In the genomic region with DNA sequence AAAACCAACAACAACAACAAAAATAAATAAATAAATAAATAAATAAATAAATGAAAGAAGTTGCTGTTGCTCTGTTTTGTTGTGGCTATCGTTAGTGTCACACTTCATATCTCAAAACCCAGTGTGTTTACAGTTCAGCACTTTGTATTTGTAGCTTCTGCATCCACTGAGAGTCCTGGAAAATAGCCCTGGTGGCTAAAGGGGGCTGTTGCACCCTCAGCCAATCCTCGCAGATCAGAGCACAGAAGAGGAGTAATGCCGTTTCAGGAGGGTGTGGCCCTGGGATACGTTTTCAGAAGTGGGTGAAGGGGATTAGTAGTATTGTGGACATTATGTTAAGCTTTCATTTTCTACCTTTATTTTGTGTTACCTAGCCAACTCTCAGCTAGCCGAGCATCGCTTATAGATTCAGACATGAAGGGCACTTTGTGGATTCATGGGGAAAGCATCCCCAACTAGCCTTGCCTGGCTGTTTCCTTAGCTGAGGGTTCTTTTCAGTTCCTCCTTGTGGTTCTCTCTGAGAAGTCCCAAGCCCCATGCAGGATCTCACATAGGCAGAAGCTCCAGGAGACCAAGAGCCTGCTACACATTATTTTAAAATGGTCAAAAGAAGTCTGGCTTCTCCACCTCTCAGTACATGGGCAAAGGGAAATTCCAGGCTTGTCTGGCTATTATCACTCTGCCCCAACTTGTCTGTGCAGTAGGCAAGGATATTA, we compare ENCODE assay signal across 17 mouse cellular contexts.
DNase-seq lines count a peak whose midpoint lies in the region; ATAC-seq and TF ChIP-seq lines count a peak whose summit lies in the region.
"Had no signal": no experiment of that assay in that cellular context is flagged by ENCODE, and none has a peak within 500 bp of the region (broad histone marks: within the 10 kb centered on the region; RNA-seq: fewer than 3 reads in every experiment).

No protein-coding gene starts in this region.

- no peaks in the 10 kb centered on the region for H3K27me3 ChIP-seq in kidney, postnatal 0 days (ENCODE audit: insufficient read depth, low read length)
- H3K27me3 ChIP-seq: forebrain, embryonic 15.5 days; limb, embryonic 15.5 days had no signal

- intact Hi-C loops in gastrocnemius, adult 2 months (cut with DNase I), result no loop called here

- no peaks in the 10 kb centered on the region for H3K9me3 ChIP-seq in kidney, postnatal 0 days (replicated peaks; ENCODE audit: low read length)
- H3K9me3 ChIP-seq: forebrain, embryonic 15.5 days; limb, embryonic 15.5 days had no signal

- H3K27ac ChIP-seq in gastrocnemius, adult 2 months, result peak overlapping the region; percentile 72; the same call in 1 of the 2 replicates
- no peak overlapping the region for H3K27ac ChIP-seq in kidney, postnatal 0 days
- no peak overlapping the region for H3K27ac ChIP-seq in bone marrow, adult 2 months (ENCODE audit: control insufficient read depth, insufficient read depth, low read depth, low read length, poor library complexity)
- H3K27ac ChIP-seq: forebrain, embryonic 15.5 days had no signal

- H3K4me2 ChIP-seq in kidney, postnatal 0 days (ENCODE audit: low read length), result no peak overlapping the region
- H3K4me2 ChIP-seq: forebrain, embryonic 15.5 days; limb, embryonic 15.5 days had no signal

- no peak for DNase-seq in gastrocnemius, adult 2 months
- DNase-seq in gastrocnemius, adult 8-10 months (ENCODE audit: low spot score in 2 of 2), result no peak
- no peak for DNase-seq in kidney, postnatal 0 days (ENCODE audit: low spot score)
- no peak for DNase-seq in kidney, adult 8-10 months
- peak; percentile 29 to 33 for DNase-seq in B cell, adult 2 months
- no peak for DNase-seq in frontal cortex, adult 2 months (ENCODE audit: extremely low spot score in 1 of 2, low spot score in 1 of 2)
- DNase-seq: cerebellum, adult 11 months; cerebellum, postnatal 14 days; heart, postnatal 36 days; lung, adult 18-20 months; right cerebral cortex, adult 18-20 months had no signal

- H3K36me3 ChIP-seq in kidney, postnatal 0 days (ENCODE audit: insufficient read depth, low read length), result no peaks in the 10 kb centered on the region
- H3K36me3 ChIP-seq: forebrain, embryonic 15.5 days; limb, embryonic 15.5 days had no signal

- H3K4me3 ChIP-seq in gastrocnemius, adult 2 months, result no peak overlapping the region
- no peak overlapping the region for H3K4me3 ChIP-seq in kidney, postnatal 0 days (replicated peaks; ENCODE audit: low read depth, low read length)
- H3K4me3 ChIP-seq in bone marrow, adult 2 months (replicated peaks; ENCODE audit: control insufficient read depth, low read depth, low read length), result no peak overlapping the region
- H3K4me3 ChIP-seq: erythroblast, embryonic 14.5 days; forebrain, embryonic 15.5 days; limb, embryonic 15.5 days had no signal

- TF ChIP-seq POLR2A in bone marrow, adult 2 months (IDR thresholded peaks at IDR 0.05; ENCODE audit: borderline replicate concordance, control insufficient read depth, low read depth, low read length), result no peak

- H3K9ac ChIP-seq in kidney, postnatal 0 days (ENCODE audit: low read depth, low read length), result no peak overlapping the region
- H3K9ac ChIP-seq: forebrain, embryonic 15.5 days; limb, embryonic 15.5 days had no signal

- ATAC-seq in kidney, postnatal 0 days (replicated peaks; ENCODE audit: low FRiP score, low read depth), result no peak
- ATAC-seq in CD4-positive, CD25-positive, alpha-beta regulatory T cell, adult 4 months, result no peak
- ATAC-seq: forebrain, embryonic 15.5 days; inflammation-experienced regulatory T-cells, adult 6 months had no signal

- peaks cover 4% of the 10 kb centered on the region for H3K4me1 ChIP-seq in kidney, postnatal 0 days (replicated peaks; ENCODE audit: insufficient read depth, low read length)
- peaks cover 3% of the 10 kb centered on the region for H3K4me1 ChIP-seq in bone marrow, adult 2 months (ENCODE audit: control insufficient read depth, insufficient read depth, low read length)
- H3K4me1 ChIP-seq: forebrain, embryonic 15.5 days had no signal

- TF ChIP-seq CTCF in gastrocnemius, adult 2 months (IDR thresholded peaks at IDR 0.05), result peak; percentile 11; the same call in 1 of the 2 replicates
- TF ChIP-seq CTCF in kidney, postnatal 0 days (IDR thresholded peaks at IDR 0.05; ENCODE audit: low read depth), result peak; percentile 29; the same call in 1 of the 2 replicates
- peak; percentile 9; the same call in 1 of the 2 replicates for TF ChIP-seq CTCF in bone marrow, adult 2 months (IDR thresholded peaks at IDR 0.05; ENCODE audit: control insufficient read depth, insufficient read depth, low read length)

- WGBS in kidney, postnatal 0 days, result 80% methylated on average over 6 of the region's 6 CpGs
- 79% methylated on average over 6 of the region's 6 CpGs for WGBS in bone marrow, adult 2 months

Comparison
In these comparisons a context has a peak if more than half of its experiments do, and no peak if none do; other contexts are left out.
1. DNase-seq: peak in B cell, adult 2 months (2 of 2); none in gastrocnemius, adult 2 months (single experiment), gastrocnemius, adult 8-10 months (0 of 2), kidney, postnatal 0 days (single experiment), kidney, adult 8-10 months (0 of 2) and frontal cortex, adult 2 months (0 of 2).
2. Peak in every context shown above with its lines, with median percentiles within 50 percentile points of each other: CTCF ChIP-seq.